Comparison of ENCODE assay signal across 13 mouse cellular contexts in genomic region chr12:64971399-64971798, GRCm38 (mm10). TPM values are rescaled to one million over a fixed set of nuclear protein-coding genes. Genes with fewer than 3 reads are reported as not detected.
DNase-seq lines count a peak whose midpoint lies in the region; ATAC-seq and TF ChIP-seq lines count a peak whose summit lies in the region.
"Had no signal": no experiment of that assay in that cellular context is flagged by ENCODE, and none has a peak within 500 bp of the region (broad histone marks: within the 10 kb centered on the region; RNA-seq: fewer than 3 reads in every experiment).

No protein-coding gene starts in this region.

- peaks cover 39% of the 10 kb centered on the region for H3K4me1 ChIP-seq in hindbrain, embryonic 12.5 days
- 0 out of 2 replicates have a peak, but pooled peaks cover 2% of the 10 kb centered on the region for H3K4me1 ChIP-seq in hindbrain, embryonic 11.5 days (replicated peaks; ENCODE audit: control insufficient read depth, insufficient read depth, low read length)
- peaks cover 61% of the 10 kb centered on the region for H3K4me1 ChIP-seq in midbrain, embryonic 13.5 days (replicated peaks)
- H3K4me1 ChIP-seq in midbrain, postnatal 0 days (ENCODE audit: insufficient read depth, low read length): peaks cover 22% of the 10 kb centered on the region
- H3K4me1 ChIP-seq in hindbrain, embryonic 15.5 days (replicated peaks): peaks cover 55% of the 10 kb centered on the region
- H3K4me1 ChIP-seq in neural tube, embryonic 14.5 days (ENCODE audit: control insufficient read depth, insufficient read depth, low read length): peaks cover 33% of the 10 kb centered on the region

- no peak overlapping the region for H3K9ac ChIP-seq in hindbrain, embryonic 12.5 days
- no peak overlapping the region for H3K9ac ChIP-seq in hindbrain, embryonic 11.5 days (ENCODE audit: low read depth, low read length)
- no peak overlapping the region for H3K9ac ChIP-seq in midbrain, embryonic 13.5 days (replicated peaks)
- H3K9ac ChIP-seq in midbrain, postnatal 0 days (replicated peaks; ENCODE audit: low read length, poor library complexity, severe bottlenecking): no peak overlapping the region
- no peak overlapping the region for H3K9ac ChIP-seq in hindbrain, embryonic 15.5 days
- no peak overlapping the region for H3K9ac ChIP-seq in neural tube, embryonic 14.5 days (replicated peaks; ENCODE audit: low read depth, low read length)
- H3K9ac ChIP-seq: embryonic facial prominence, embryonic 15.5 days had no signal

- H3K27ac ChIP-seq in hindbrain, embryonic 12.5 days: no peak overlapping the region
- no peak overlapping the region for H3K27ac ChIP-seq in hindbrain, embryonic 11.5 days (ENCODE audit: low read depth, low read length)
- no peak overlapping the region for H3K27ac ChIP-seq in midbrain, embryonic 13.5 days
- H3K27ac ChIP-seq in midbrain, postnatal 0 days (ENCODE audit: low read depth, low read length): no peak overlapping the region
- no peak overlapping the region for H3K27ac ChIP-seq in hindbrain, embryonic 15.5 days (replicated peaks)
- H3K27ac ChIP-seq in neural tube, embryonic 14.5 days (ENCODE audit: low read depth, low read length): no peak overlapping the region
- H3K27ac ChIP-seq: embryonic facial prominence, embryonic 15.5 days had no signal

- DNase-seq in hindbrain, embryonic 11.5 days (ENCODE audit: low spot score): no peak
- DNase-seq in midbrain, postnatal 0 days (ENCODE audit: low spot score): no peak
- DNase-seq in left cerebral cortex, adult 9 months (ENCODE audit: low spot score in 2 of 2): no peak
- DNase-seq in lung, postnatal 25 days (ENCODE audit: low spot score): no peak
- DNase-seq: cerebellum, adult 9-11 months; lung, postnatal 36 days; thymus, postnatal 4 days had no signal

- no peaks in the 10 kb centered on the region for H3K9me3 ChIP-seq in hindbrain, embryonic 12.5 days (replicated peaks)
- H3K9me3 ChIP-seq in hindbrain, embryonic 11.5 days (ENCODE audit: control insufficient read depth, low read length): no peaks in the 10 kb centered on the region
- H3K9me3 ChIP-seq in midbrain, embryonic 13.5 days: no peaks in the 10 kb centered on the region
- H3K9me3 ChIP-seq in midbrain, postnatal 0 days (ENCODE audit: low read length): no peaks in the 10 kb centered on the region
- H3K9me3 ChIP-seq in hindbrain, embryonic 15.5 days: no peaks in the 10 kb centered on the region
- no peaks in the 10 kb centered on the region for H3K9me3 ChIP-seq in neural tube, embryonic 14.5 days (ENCODE audit: control insufficient read depth, low read length)
- H3K9me3 ChIP-seq: embryonic facial prominence, embryonic 15.5 days had no signal

- no peaks in the 10 kb centered on the region for H3K27me3 ChIP-seq in hindbrain, embryonic 12.5 days
- H3K27me3 ChIP-seq in hindbrain, embryonic 11.5 days (ENCODE audit: control insufficient read depth, insufficient read depth, low read length): no peaks in the 10 kb centered on the region
- H3K27me3 ChIP-seq in midbrain, embryonic 13.5 days: no peaks in the 10 kb centered on the region
- no peaks in the 10 kb centered on the region for H3K27me3 ChIP-seq in midbrain, postnatal 0 days (ENCODE audit: insufficient read depth, low read length)
- H3K27me3 ChIP-seq in hindbrain, embryonic 15.5 days: no peaks in the 10 kb centered on the region
- no peaks in the 10 kb centered on the region for H3K27me3 ChIP-seq in neural tube, embryonic 14.5 days (ENCODE audit: control insufficient read depth, insufficient read depth, low read length)
- H3K27me3 ChIP-seq: embryonic facial prominence, embryonic 15.5 days had no signal

- H3K36me3 ChIP-seq in hindbrain, embryonic 12.5 days: no peaks in the 10 kb centered on the region
- H3K36me3 ChIP-seq in hindbrain, embryonic 11.5 days (ENCODE audit: control insufficient read depth, insufficient read depth, low read length): no peaks in the 10 kb centered on the region
- no peaks in the 10 kb centered on the region for H3K36me3 ChIP-seq in midbrain, embryonic 13.5 days
- H3K36me3 ChIP-seq in midbrain, postnatal 0 days (ENCODE audit: insufficient read depth, low read length): no peaks in the 10 kb centered on the region
- H3K36me3 ChIP-seq in hindbrain, embryonic 15.5 days: no peaks in the 10 kb centered on the region
- no peaks in the 10 kb centered on the region for H3K36me3 ChIP-seq in neural tube, embryonic 14.5 days (ENCODE audit: control insufficient read depth, insufficient read depth, low read length)
- H3K36me3 ChIP-seq: embryonic facial prominence, embryonic 15.5 days had no signal

- H3K4me2 ChIP-seq in hindbrain, embryonic 12.5 days (replicated peaks): peak overlapping the region; percentile 62
- no peak overlapping the region for H3K4me2 ChIP-seq in hindbrain, embryonic 11.5 days (replicated peaks; ENCODE audit: low read depth, low read length)
- peak overlapping the region; percentile 44 for H3K4me2 ChIP-seq in midbrain, embryonic 13.5 days (replicated peaks)
- no peak overlapping the region; the same call in 1 of the 2 replicates for H3K4me2 ChIP-seq in midbrain, postnatal 0 days (ENCODE audit: low read depth, low read length, poor library complexity, severe bottlenecking)
- H3K4me2 ChIP-seq in hindbrain, embryonic 15.5 days: peak overlapping the region; percentile 66
- H3K4me2 ChIP-seq in neural tube, embryonic 14.5 days (ENCODE audit: low read depth, low read length): peak overlapping the region; percentile 26
- H3K4me2 ChIP-seq: embryonic facial prominence, embryonic 15.5 days had no signal

- no peak for ATAC-seq in hindbrain, embryonic 12.5 days (ENCODE audit: low FRiP score)
- ATAC-seq in hindbrain, embryonic 11.5 days (ENCODE audit: low FRiP score): no peak
- no peak for ATAC-seq in midbrain, embryonic 13.5 days
- ATAC-seq in midbrain, postnatal 0 days (ENCODE audit: low FRiP score): no peak
- ATAC-seq in hindbrain, embryonic 15.5 days (ENCODE audit: low FRiP score, low read depth): no peak
- no peak for ATAC-seq in neural tube, embryonic 14.5 days (ENCODE audit: low read depth)
- ATAC-seq: inflammation-experienced regulatory T-cells, adult 6 months had no signal

- TF ChIP-seq CTCF in midbrain, postnatal 0 days (IDR thresholded peaks at IDR 0.05): no peak

- H3K4me3 ChIP-seq in hindbrain, embryonic 12.5 days: no peak overlapping the region
- H3K4me3 ChIP-seq in hindbrain, embryonic 11.5 days (ENCODE audit: low read depth, low read length): no peak overlapping the region
- no peak overlapping the region for H3K4me3 ChIP-seq in midbrain, embryonic 13.5 days (replicated peaks)
- no peak overlapping the region for H3K4me3 ChIP-seq in midbrain, postnatal 0 days (ENCODE audit: low read depth, low read length)
- no peak overlapping the region for H3K4me3 ChIP-seq in hindbrain, embryonic 15.5 days
- H3K4me3 ChIP-seq in neural tube, embryonic 14.5 days (ENCODE audit: low read depth, low read length): no peak overlapping the region
- H3K4me3 ChIP-seq: embryonic facial prominence, embryonic 15.5 days had no signal

RNA-seq across cellular contexts. Expression of gene Togaram1, which starts 5.8 kb away (rescaled TPM):
- 26.7 and 30.0 TPM in 2 replicates for polyA plus RNA-seq in hindbrain, embryonic 12.5 days (2016; fragmentation: Nextera tagmentation; extraction: Ambion mirVana)
- polyA plus RNA-seq in hindbrain, embryonic 11.5 days (2014; fragmentation: Nextera tagmentation; extraction: Ambion mirVana): 27.0 and 31.8 TPM in 2 replicates
- 24.7 and 26.9 TPM in 2 replicates for polyA plus RNA-seq in midbrain, embryonic 13.5 days (2015; fragmentation: Nextera tagmentation; extraction: Ambion mirVana)
- total RNA-seq in midbrain, postnatal 0 days (2014; rRNA removed): 27.1 and 34.1 TPM in 2 replicates
- 14.6 and 16.1 TPM in 2 replicates for polyA plus RNA-seq in midbrain, postnatal 0 days (2015; fragmentation: Nextera tagmentation; extraction: Ambion mirVana)
- 22.6 and 23.2 TPM in 2 replicates for polyA plus RNA-seq in hindbrain, embryonic 15.5 days (2015; fragmentation: Nextera tagmentation; extraction: Ambion mirVana)
- 27.8 and 31.7 TPM in 2 replicates for polyA plus RNA-seq in neural tube, embryonic 14.5 days (2014; fragmentation: Nextera tagmentation; extraction: Ambion mirVana)

RNA-seq across cellular contexts. Expression of gene Klhl28, which starts 6.1 kb away (rescaled TPM):
- 22.2 and 23.1 TPM in 2 replicates for polyA plus RNA-seq in hindbrain, embryonic 12.5 days (2016; fragmentation: Nextera tagmentation; extraction: Ambion mirVana)
- 22.4 and 24.9 TPM in 2 replicates for polyA plus RNA-seq in hindbrain, embryonic 11.5 days (2014; fragmentation: Nextera tagmentation; extraction: Ambion mirVana)
- polyA plus RNA-seq in midbrain, embryonic 13.5 days (2015; fragmentation: Nextera tagmentation; extraction: Ambion mirVana): 24.4 and 30.3 TPM in 2 replicates
- 21.3 and 25.4 TPM in 2 replicates for total RNA-seq in midbrain, postnatal 0 days (2014; rRNA removed)
- 22.6 and 23.4 TPM in 2 replicates for polyA plus RNA-seq in midbrain, postnatal 0 days (2015; fragmentation: Nextera tagmentation; extraction: Ambion mirVana)
- polyA plus RNA-seq in hindbrain, embryonic 15.5 days (2015; fragmentation: Nextera tagmentation; extraction: Ambion mirVana): 20.6 and 21.9 TPM in 2 replicates
- polyA plus RNA-seq in neural tube, embryonic 14.5 days (2014; fragmentation: Nextera tagmentation; extraction: Ambion mirVana): 38.0 and 39.7 TPM in 2 replicates

RNA-seq across cellular contexts. Expression of gene Gm527, which starts 53.7 kb away (rescaled TPM):
- polyA plus RNA-seq in hindbrain, embryonic 12.5 days (2016; fragmentation: Nextera tagmentation; extraction: Ambion mirVana): 4.0 and 5.1 TPM in 2 replicates
- polyA plus RNA-seq in hindbrain, embryonic 11.5 days (2014; fragmentation: Nextera tagmentation; extraction: Ambion mirVana): 2.2 and 3.1 TPM in 2 replicates
- polyA plus RNA-seq in midbrain, embryonic 13.5 days (2015; fragmentation: Nextera tagmentation; extraction: Ambion mirVana): 1.9 and 3.2 TPM in 2 replicates
- 16.2 and 17.7 TPM in 2 replicates for total RNA-seq in midbrain, postnatal 0 days (2014; rRNA removed)
- 2.0 and 2.4 TPM in 2 replicates for polyA plus RNA-seq in midbrain, postnatal 0 days (2015; fragmentation: Nextera tagmentation; extraction: Ambion mirVana)
- 2.1 and 2.8 TPM in 2 replicates for polyA plus RNA-seq in hindbrain, embryonic 15.5 days (2015; fragmentation: Nextera tagmentation; extraction: Ambion mirVana)
- polyA plus RNA-seq in neural tube, embryonic 14.5 days (2014; fragmentation: Nextera tagmentation; extraction: Ambion mirVana): 4.4 and 5.1 TPM in 2 replicates

Comparison
In these comparisons a context has a peak if more than half of its experiments do, and no peak if none do; other contexts are left out.
1. H3K4me2 ChIP-seq: peak in hindbrain, embryonic 12.5 days (single experiment), midbrain, embryonic 13.5 days (single experiment), hindbrain, embryonic 15.5 days (single experiment) and neural tube, embryonic 14.5 days (single experiment); none in hindbrain, embryonic 11.5 days (single experiment) and midbrain, postnatal 0 days (single experiment).